Mouse (Mus musculus) midbrain, embryonic 10.5 days (tissue): ENCODE data around the gene Olr1. TPM values are rescaled to one million over a fixed set of nuclear protein-coding genes. Genes with fewer than 3 reads are reported as not detected.

Experiments
- DNase-seq: peaks from one replicate; pipeline ENCODE4 v3.0.0-alpha.2; 2017; ENCODE audit warnings: low spot score
- H3K27ac ChIP-seq: fragments of 300-500 bp; sonication (generic); replicated peaks from 2 replicates; pipeline ENCODE4 v1.5.1; 2016; ENCODE audit warnings: mild to moderate bottlenecking
- H3K27me3 ChIP-seq: fragments of 300-500 bp; sonication (generic); 2 replicates; pipeline ENCODE4 v1.6.1; 2016; ENCODE audit warnings: low read depth, mild to moderate bottlenecking; ENCODE audit not compliant: poor library complexity, severe bottlenecking
- H3K36me3 ChIP-seq: fragments of 300-500 bp; sonication (generic); 2 replicates; pipeline ENCODE4 v1.6.1; 2016; ENCODE audit warnings: mild to moderate bottlenecking, moderate library complexity
- H3K4me1 ChIP-seq: fragments of 300-500 bp; sonication (generic); 2 replicates; pipeline ENCODE4 v1.6.1; 2016
- H3K4me3 ChIP-seq: fragments of 300-500 bp; sonication (generic); 2 replicates; pipeline ENCODE4 v1.5.1; 2016; ENCODE audit warnings: mild to moderate bottlenecking, moderate library complexity
- H3K9me3 ChIP-seq: fragments of 300-500 bp; sonication (generic); replicated peaks from 2 replicates; pipeline ENCODE4 v1.6.1; 2016; ENCODE audit warnings: mild to moderate bottlenecking
- WGBS: fragments of 180-500 bp; shearing (Covaris S2); methylation state at CpG from one replicate; pipeline ENCODE4 v1.1.7; 2016; 5-methylcytosine and 5-hydroxymethylcytosine counted together
- polyA plus RNA-seq: library from polyadenylated mRNA; unstranded; fragments of >200 nt; fragmentation: Nextera tagmentation; extraction: Ambion mirVana; gene quantifications from 2 replicates; pipeline ENCODE4 v1.2.1, GENCODE M21; 2016

The Olr1 gene
- polyA plus RNA-seq, 1 experiment from 2014 or later, result 0.10 TPM

DNA sequence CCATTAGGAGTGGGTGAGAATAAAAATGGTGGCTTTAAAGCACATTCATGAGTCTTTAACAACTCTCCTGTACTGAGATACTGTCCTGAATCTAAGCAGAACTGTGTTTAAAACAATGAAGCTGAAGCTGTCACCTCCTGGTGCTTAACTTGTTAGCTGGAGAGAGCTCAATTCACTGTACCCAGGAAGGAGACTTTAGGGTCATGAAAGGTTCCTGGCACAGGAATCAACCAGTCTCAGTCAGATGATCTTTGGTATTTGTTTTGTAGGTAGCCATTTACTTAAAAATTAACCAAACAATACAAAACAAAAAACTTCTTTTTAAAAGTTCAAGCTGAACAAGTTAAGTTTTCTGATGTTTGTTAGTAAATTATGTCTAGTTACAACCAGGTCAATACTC is 23.3 kb upstream of the Olr1 start:
- Histone ChIP-seq H3K36me3 (no peaks in the 10 kb centered on the region), H3K9me3 (no peaks in the 10 kb centered on the region), H3K4me3 (no peak overlapping the region), H3K27me3 (no peaks in the 10 kb centered on the region), H3K27ac (no peak overlapping the region), H3K4me1 (peaks cover 21% of the 10 kb centered on the region)
- no peak for DNase-seq

DNA sequence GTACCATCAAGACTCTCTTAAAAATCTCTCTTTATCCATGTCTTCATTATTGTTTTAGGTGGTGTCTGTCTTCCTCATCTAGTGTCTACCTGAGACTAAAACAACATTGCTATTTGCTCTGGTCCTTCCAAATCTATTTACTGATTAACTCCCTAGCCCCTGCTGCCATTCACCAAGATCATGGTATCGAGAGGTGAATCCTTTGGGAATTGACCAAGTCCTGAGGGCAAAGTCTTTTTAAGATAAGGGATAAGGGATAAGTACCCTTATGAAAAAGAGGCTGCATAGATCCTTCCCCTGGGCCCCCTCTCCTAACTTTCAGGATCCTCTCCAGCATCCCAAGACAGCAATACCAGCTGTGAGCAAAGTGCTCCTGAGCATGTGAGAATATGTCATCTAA is 22.6 kb upstream of the Olr1 start:
- Histone ChIP-seq H3K4me1 (peaks cover 15% of the 10 kb centered on the region), H3K36me3 (no peaks in the 10 kb centered on the region), H3K9me3 (no peaks in the 10 kb centered on the region), H3K27ac (no peak overlapping the region), H3K4me3 (no peak overlapping the region), H3K27me3 (no peaks in the 10 kb centered on the region)
- 71% methylated on average over 1 of the region's 1 CpGs for WGBS
- no peak for DNase-seq

GRCm38 (mm10) chr6:129527416-129527815 is 20.5 kb upstream of the Olr1 start:
- Histone ChIP-seq H3K36me3 (no peaks in the 10 kb centered on the region), H3K9me3 (no peaks in the 10 kb centered on the region), H3K27ac (no peak overlapping the region), H3K4me3 (no peak overlapping the region), H3K4me1 (peaks cover 7% of the 10 kb centered on the region), H3K27me3 (no peaks in the 10 kb centered on the region)
- no peak for DNase-seq
- 86% methylated on average over 2 of the region's 2 CpGs for WGBS

DNA sequence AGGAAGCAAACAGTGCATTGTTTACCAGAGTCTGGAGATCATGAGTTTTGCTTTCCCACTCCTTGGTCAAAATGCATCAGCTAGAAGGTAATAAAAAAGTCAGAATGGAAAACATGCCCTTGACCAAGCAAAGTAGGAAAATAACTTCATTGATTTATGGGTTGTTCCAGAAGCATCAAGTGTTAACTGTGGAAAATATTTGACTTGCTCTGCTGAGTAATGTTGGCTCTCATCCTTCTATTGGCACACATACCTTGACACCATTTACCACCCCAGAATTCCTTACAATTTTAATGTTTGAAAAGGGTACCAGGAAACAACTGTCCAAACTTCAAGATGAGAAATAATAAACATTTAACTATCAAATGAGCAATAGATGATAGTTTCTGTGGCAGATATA is 19.1 kb upstream of the Olr1 start:
- no peaks in the 10 kb centered on the region for H3K36me3 ChIP-seq
- H3K27ac ChIP-seq, result no peak overlapping the region
- H3K4me3 ChIP-seq, result no peak overlapping the region
- no peaks in the 10 kb centered on the region for H3K9me3 ChIP-seq
- DNase-seq, result no peak
- peaks cover 8% of the 10 kb centered on the region for H3K4me1 ChIP-seq
- H3K27me3 ChIP-seq, result no peaks in the 10 kb centered on the region

GRCm38 (mm10) chr6:129517752-129518408 is 10.9 kb upstream of the Olr1 start:
- Histone ChIP-seq H3K27me3 (no peaks in the 10 kb centered on the region), H3K4me3 (no peak overlapping the region), H3K9me3 (no peaks in the 10 kb centered on the region), H3K27ac (no peak overlapping the region), H3K4me1 (peaks cover 8% of the 10 kb centered on the region), H3K36me3 (no peaks in the 10 kb centered on the region)
- DNase-seq, result no peak
- WGBS, result 48% methylated on average over 2 of the region's 2 CpGs

GRCm38 (mm10) chr6:129516388-129516787 is 9.4 kb upstream of the Olr1 start:
- H3K36me3 ChIP-seq, result no peaks in the 10 kb centered on the region
- H3K27ac ChIP-seq, result no peak overlapping the region
- no peaks in the 10 kb centered on the region for H3K4me1 ChIP-seq
- H3K9me3 ChIP-seq, result no peaks in the 10 kb centered on the region
- no peak for DNase-seq
- H3K27me3 ChIP-seq, result no peaks in the 10 kb centered on the region
- H3K4me3 ChIP-seq, result no peak overlapping the region
- WGBS, result 92% methylated on average over 10 of the region's 10 CpGs

- Histone ChIP-seq H3K36me3 (no peaks in the 10 kb centered on the region), H3K4me1 (no peaks in the 10 kb centered on the region), H3K9me3 (no peaks in the 10 kb centered on the region), H3K27ac (no peak overlapping the region), H3K27me3 (no peaks in the 10 kb centered on the region), H3K4me3 (no peak overlapping the region)
- WGBS, result 88% methylated on average over 3 of the region's 3 CpGs
- DNase-seq, result no peak
Measured at GRCm38 (mm10) chr6:129515068-129515467, 8.1 kb upstream of the Olr1 start.

DNA sequence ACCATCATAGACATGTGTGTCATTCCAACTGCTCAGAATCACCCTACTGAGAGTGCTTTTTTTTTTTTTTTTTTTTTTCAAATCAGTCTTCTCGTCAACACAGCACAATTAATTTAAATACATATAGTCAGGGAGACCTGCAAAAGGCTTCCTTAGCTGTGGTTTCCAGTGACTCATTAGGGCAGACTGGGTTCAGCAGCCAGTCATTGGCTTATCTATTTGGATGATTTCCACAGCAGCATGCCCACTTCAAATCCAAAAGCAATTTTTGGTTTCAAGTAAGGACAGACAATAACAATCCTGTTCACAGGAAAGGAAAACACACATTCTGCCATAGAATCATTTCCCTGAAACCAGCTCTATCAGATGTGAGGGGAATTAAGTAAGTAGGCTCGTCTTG is 7.4 kb upstream of the Olr1 start:
- DNase-seq, result no peak
- WGBS, result 83% methylated on average over 2 of the region's 2 CpGs
- no peaks in the 10 kb centered on the region for H3K36me3 ChIP-seq
- no peak overlapping the region for H3K27ac ChIP-seq
- H3K4me3 ChIP-seq, result no peak overlapping the region
- H3K9me3 ChIP-seq, result no peaks in the 10 kb centered on the region
- no peaks in the 10 kb centered on the region for H3K27me3 ChIP-seq
- no peaks in the 10 kb centered on the region for H3K4me1 ChIP-seq

DNA sequence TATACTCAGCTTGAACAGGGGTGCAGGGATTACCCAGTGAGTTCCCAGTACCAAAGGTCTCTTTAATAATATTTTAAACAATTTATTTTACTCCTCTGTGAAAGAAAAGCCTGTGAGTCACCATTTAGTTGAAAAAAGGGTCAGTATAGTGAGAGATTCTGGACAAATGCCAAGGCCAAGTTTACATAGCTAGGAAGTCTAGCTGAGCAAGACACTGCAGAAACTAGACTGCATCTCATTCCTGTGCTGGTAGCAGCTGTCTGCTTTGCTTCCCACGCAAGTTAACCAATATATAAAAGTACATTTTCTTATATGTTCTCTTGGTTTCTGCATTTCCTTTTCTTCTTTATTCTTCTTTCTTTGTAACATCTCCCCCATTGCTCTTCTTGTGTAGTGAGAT is 6.4 kb upstream of the Olr1 start:
- H3K27ac ChIP-seq, result no peak overlapping the region
- H3K9me3 ChIP-seq, result no peaks in the 10 kb centered on the region
- no peaks in the 10 kb centered on the region for H3K36me3 ChIP-seq
- WGBS, result 95% methylated on average over 1 of the region's 1 CpGs
- H3K4me1 ChIP-seq, result no peaks in the 10 kb centered on the region
- no peak overlapping the region for H3K4me3 ChIP-seq
- no peaks in the 10 kb centered on the region for H3K27me3 ChIP-seq
- no peak for DNase-seq

- DNase-seq, result no peak
- Histone ChIP-seq H3K27me3 (no peaks in the 10 kb centered on the region), H3K4me1 (no peaks in the 10 kb centered on the region), H3K9me3 (no peaks in the 10 kb centered on the region), H3K27ac (no peak overlapping the region), H3K4me3 (no peak overlapping the region), H3K36me3 (no peaks in the 10 kb centered on the region)
- 79% methylated on average over 8 of the region's 8 CpGs for whole genome bisulfite sequencing
Measured at GRCm38 (mm10) chr6:129512868-129513267, 5.9 kb upstream of the Olr1 start.

DNA sequence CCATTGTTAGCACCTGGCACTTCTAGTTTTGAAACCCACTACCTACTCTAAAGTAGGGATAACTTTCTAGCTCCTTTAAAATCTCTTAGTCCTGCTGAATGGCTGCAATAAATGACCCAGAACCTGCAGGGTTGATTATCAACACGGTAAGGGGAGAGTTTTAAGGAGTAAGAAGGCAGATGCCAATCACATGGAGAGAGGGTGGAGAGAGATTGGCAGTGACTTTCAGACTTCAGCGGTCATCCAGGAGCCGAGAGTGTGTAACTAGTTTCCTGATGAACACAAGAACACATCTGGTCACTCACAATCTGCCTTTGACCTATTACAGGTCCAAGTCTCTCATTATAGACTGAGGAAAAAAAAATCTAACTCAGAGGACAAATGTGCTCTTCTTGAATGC is 5.4 kb upstream of the Olr1 start, which contains the start of gene Tmem52b:
Gene Tmem52b, plus strand, starts transcription at position 189 of the 400 bp plus-strand sequence.
- 75% methylated on average over 3 of the region's 3 CpGs for WGBS
- Histone ChIP-seq H3K4me1 (no peaks in the 10 kb centered on the region), H3K27ac (no peak within 1 kb of the TSS), H3K36me3 (no peaks in the 10 kb centered on the region), H3K4me3 (no peak within 1 kb of the TSS), H3K9me3 (no peaks in the 10 kb centered on the region), H3K27me3 (no peaks in the 10 kb centered on the region)
- DNase-seq, result no peak

GRCm38 (mm10) chr6:129510120-129510911 is 3.4 kb upstream of the Olr1 start:
- Histone ChIP-seq H3K4me3 (no peak overlapping the region), H3K27ac (no peak overlapping the region), H3K27me3 (no peaks in the 10 kb centered on the region), H3K36me3 (no peaks in the 10 kb centered on the region), H3K9me3 (no peaks in the 10 kb centered on the region), H3K4me1 (no peaks in the 10 kb centered on the region)
- no peak for DNase-seq
- 74% methylated on average over 6 of the region's 6 CpGs for WGBS

DNA sequence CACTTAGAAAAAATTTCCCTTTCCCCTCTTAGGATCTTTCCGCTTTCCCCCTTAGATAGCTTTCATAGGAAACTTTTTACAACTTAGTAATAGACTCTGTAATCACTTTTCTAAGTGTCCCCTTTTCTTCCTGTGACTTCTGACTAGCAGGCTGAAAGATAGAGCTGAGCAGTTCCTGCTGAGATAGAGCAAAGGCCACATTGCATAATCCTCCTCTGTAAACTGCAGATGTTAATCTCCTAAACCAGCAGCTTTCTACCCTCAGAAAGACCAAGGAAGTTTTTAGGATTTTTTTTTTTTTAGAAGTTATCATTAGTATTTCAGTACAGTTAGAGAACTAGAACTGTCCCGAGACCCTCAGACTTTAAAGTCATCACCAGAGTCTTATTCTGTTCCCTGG is 3.5 kb downstream of the Olr1 start:
- no peaks in the 10 kb centered on the region for H3K4me1 ChIP-seq
- DNase-seq, result no peak
- no peaks in the 10 kb centered on the region for H3K36me3 ChIP-seq
- 90% methylated on average over 2 of the region's 2 CpGs for WGBS
- H3K9me3 ChIP-seq, result peaks cover 18% of the 10 kb centered on the region; the same call in 1 of the 2 replicates
- H3K27ac ChIP-seq, result no peak overlapping the region
- no peaks in the 10 kb centered on the region for H3K27me3 ChIP-seq
- H3K4me3 ChIP-seq, result no peak overlapping the region
